10 mouse cellular contexts compared by ENCODE assay signal in genomic region chr7:127342332-127342731, GRCm38 (mm10). TPM values are rescaled to one million over a fixed set of nuclear protein-coding genes. Genes with fewer than 3 reads are reported as not detected.
A peak's percentile ranks its signal among the peaks of the same experiment; 100 is the strongest.
DNase-seq lines count a peak whose midpoint lies in the region; ATAC-seq and TF ChIP-seq lines count a peak whose summit lies in the region.
"Had no signal": no experiment of that assay in that cellular context is flagged by ENCODE, and none has a peak within 500 bp of the region (broad histone marks: within the 10 kb centered on the region; RNA-seq: fewer than 3 reads in every experiment).

No protein-coding gene starts in this region.

- no peak for ATAC-seq in heart, embryonic 11.5 days (replicated peaks; ENCODE audit: insufficient number of reproducible peaks, low FRiP score, low TSS enrichment)
- no peak for ATAC-seq in midbrain, embryonic 14.5 days (ENCODE audit: low FRiP score, low TSS enrichment)
- no peak for ATAC-seq in midbrain, embryonic 13.5 days
- ATAC-seq in activated CD4-positive, CD25-positive, alpha-beta regulatory T cell, adult 4 months = peak; percentile 45
- no peak for ATAC-seq in stomach, postnatal 0 days (ENCODE audit: low FRiP score, low TSS enrichment)
- ATAC-seq in hindbrain, embryonic 16.5 days = no peak

- H3K27ac ChIP-seq in heart, adult 2 months = no peak overlapping the region
- H3K27ac ChIP-seq in heart, embryonic 11.5 days (ENCODE audit: low read depth, low read length) = no peak overlapping the region
- no peak overlapping the region for H3K27ac ChIP-seq in midbrain, embryonic 14.5 days (replicated peaks; ENCODE audit: low read depth, low read length)
- no peak overlapping the region for H3K27ac ChIP-seq in midbrain, embryonic 13.5 days
- no peak overlapping the region for H3K27ac ChIP-seq in stomach, postnatal 0 days (replicated peaks)
- H3K27ac ChIP-seq in hindbrain, embryonic 16.5 days (ENCODE audit: low read depth, low read length) = no peak overlapping the region

- no peak overlapping the region for H3K4me3 ChIP-seq in heart, adult 2 months
- no peak overlapping the region for H3K4me3 ChIP-seq in heart, embryonic 11.5 days (ENCODE audit: low read depth, low read length)
- H3K4me3 ChIP-seq in midbrain, embryonic 14.5 days (replicated peaks; ENCODE audit: low read depth, low read length) = no peak overlapping the region
- H3K4me3 ChIP-seq in midbrain, embryonic 13.5 days (replicated peaks) = no peak overlapping the region
- no peak overlapping the region for H3K4me3 ChIP-seq in stomach, postnatal 0 days (ENCODE audit: low read depth, low read length)
- no peak overlapping the region for H3K4me3 ChIP-seq in hindbrain, embryonic 16.5 days (ENCODE audit: low read length)

- no peaks in the 10 kb centered on the region for H3K9me3 ChIP-seq in heart, embryonic 11.5 days (replicated peaks; ENCODE audit: control insufficient read depth, low read length)
- H3K9me3 ChIP-seq in midbrain, embryonic 14.5 days (ENCODE audit: control insufficient read depth, low read length) = no peaks in the 10 kb centered on the region
- H3K9me3 ChIP-seq in midbrain, embryonic 13.5 days = no peaks in the 10 kb centered on the region
- H3K9me3 ChIP-seq in stomach, postnatal 0 days (ENCODE audit: control insufficient read depth, low read length) = no peaks in the 10 kb centered on the region
- no peaks in the 10 kb centered on the region for H3K9me3 ChIP-seq in hindbrain, embryonic 16.5 days (ENCODE audit: control insufficient read depth, low read length)

- no peak for TF ChIP-seq POLR2A in heart, adult 2 months (IDR thresholded peaks at IDR 0.05; ENCODE audit: insufficient read depth, low read depth, low read length)

- intact Hi-C loops in heart, adult 2 months (cut with DNase I) = no loop called here

- H3K4me1 ChIP-seq in heart, adult 2 months (ENCODE audit: control insufficient read depth, insufficient read depth, low read length) = no peaks in the 10 kb centered on the region
- H3K4me1 ChIP-seq in heart, embryonic 11.5 days (ENCODE audit: control insufficient read depth, insufficient read depth, low read length) = peaks cover 14% of the 10 kb centered on the region
- H3K4me1 ChIP-seq in midbrain, embryonic 14.5 days (ENCODE audit: control insufficient read depth, insufficient read depth, low read length) = peaks cover 14% of the 10 kb centered on the region
- peaks cover 20% of the 10 kb centered on the region for H3K4me1 ChIP-seq in midbrain, embryonic 13.5 days (replicated peaks)
- peaks cover 3% of the 10 kb centered on the region; the same call in 1 of the 2 replicates for H3K4me1 ChIP-seq in stomach, postnatal 0 days (replicated peaks; ENCODE audit: control insufficient read depth, insufficient read depth)
- H3K4me1 ChIP-seq in hindbrain, embryonic 16.5 days (ENCODE audit: control insufficient read depth, insufficient read depth, low read depth, low read length) = peaks cover 20% of the 10 kb centered on the region

- peak; percentile 45 for TF ChIP-seq CTCF in heart, adult 2 months (IDR thresholded peaks at IDR 0.05)
- peak; percentile 63 for TF ChIP-seq CTCF in stomach, postnatal 0 days (IDR thresholded peaks at IDR 0.05; ENCODE audit: low read depth)

- no peak overlapping the region for H3K9ac ChIP-seq in heart, adult 2 months (ENCODE audit: low read depth, low read length)
- H3K9ac ChIP-seq in heart, embryonic 11.5 days (ENCODE audit: low read depth, low read length) = no peak overlapping the region
- H3K9ac ChIP-seq in midbrain, embryonic 14.5 days (replicated peaks; ENCODE audit: low read length) = no peak overlapping the region
- no peak overlapping the region for H3K9ac ChIP-seq in midbrain, embryonic 13.5 days (replicated peaks)
- no peak overlapping the region for H3K9ac ChIP-seq in stomach, postnatal 0 days (ENCODE audit: low read length)
- no peak overlapping the region for H3K9ac ChIP-seq in hindbrain, embryonic 16.5 days (ENCODE audit: low read depth, low read length)

- whole genome bisulfite sequencing in heart, adult 2 months = 55% methylated on average over 4 of the region's 4 CpGs
- WGBS in heart, embryonic 11.5 days (ENCODE audit: insufficient replicate concordance) = 50% methylated on average over 4 of the region's 4 CpGs
- WGBS in midbrain, embryonic 14.5 days = 71% methylated on average over 4 of the region's 4 CpGs
- 73% methylated on average over 4 of the region's 4 CpGs for WGBS in midbrain, embryonic 13.5 days
- 49% methylated on average over 4 of the region's 4 CpGs for WGBS in stomach, postnatal 0 days
- 67% methylated on average over 4 of the region's 4 CpGs for WGBS in hindbrain, embryonic 16.5 days

- no peak for DNase-seq in heart, adult 2 months
- peak; percentile 19 for DNase-seq in midbrain, embryonic 14.5 days
- DNase-seq in stomach, postnatal 0 days (ENCODE audit: low spot score) = no peak
- no peak for DNase-seq in cerebellum, adult 11-12 months
- DNase-seq: embryo, embryonic 11 days; gastrocnemius, postnatal 14 days had no signal

- TF ChIP-seq EP300 in heart, adult 2 months (IDR thresholded peaks at IDR 0.05; ENCODE audit: insufficient read depth, low read depth, low read length) = no peak
- TF ChIP-seq EP300 in stomach, postnatal 0 days (optimal IDR thresholded peaks at IDR 0.05) = no peak

- no peaks in the 10 kb centered on the region for H3K27me3 ChIP-seq in heart, adult 2 months (ENCODE audit: control insufficient read depth, insufficient read depth, low read length)
- H3K27me3 ChIP-seq in heart, embryonic 11.5 days (ENCODE audit: control insufficient read depth, insufficient read depth, low read length) = no peaks in the 10 kb centered on the region
- H3K27me3 ChIP-seq in midbrain, embryonic 14.5 days (ENCODE audit: control insufficient read depth, insufficient read depth, low read length) = no peaks in the 10 kb centered on the region
- H3K27me3 ChIP-seq in midbrain, embryonic 13.5 days = no peaks in the 10 kb centered on the region
- H3K27me3 ChIP-seq in stomach, postnatal 0 days (ENCODE audit: control insufficient read depth, insufficient read depth, low read length) = no peaks in the 10 kb centered on the region
- no peaks in the 10 kb centered on the region for H3K27me3 ChIP-seq in hindbrain, embryonic 16.5 days (replicated peaks; ENCODE audit: control insufficient read depth, insufficient read depth, low read length)

- H3K79me2 ChIP-seq in heart, adult 2 months (replicated peaks; ENCODE audit: control insufficient read depth, insufficient read depth, low read length) = 0 out of 2 replicates have a peak, but pooled peaks cover 2% of the 10 kb centered on the region

- peaks cover 4% of the 10 kb centered on the region for H3K36me3 ChIP-seq in heart, adult 2 months (ENCODE audit: control insufficient read depth, insufficient read depth, low read length)
- peaks cover 12% of the 10 kb centered on the region for H3K36me3 ChIP-seq in heart, embryonic 11.5 days (ENCODE audit: control insufficient read depth, insufficient read depth, low read length)
- H3K36me3 ChIP-seq in midbrain, embryonic 14.5 days (ENCODE audit: control insufficient read depth, insufficient read depth, low read length) = peaks cover 24% of the 10 kb centered on the region
- peaks cover 29% of the 10 kb centered on the region for H3K36me3 ChIP-seq in midbrain, embryonic 13.5 days
- H3K36me3 ChIP-seq in stomach, postnatal 0 days (ENCODE audit: control insufficient read depth, insufficient read depth, low read length) = peaks cover 3% of the 10 kb centered on the region; the same call in 1 of the 2 replicates
- peaks cover 11% of the 10 kb centered on the region for H3K36me3 ChIP-seq in hindbrain, embryonic 16.5 days (ENCODE audit: control insufficient read depth, insufficient read depth, low read length)

- H3K4me2 ChIP-seq in heart, embryonic 11.5 days = no peak overlapping the region
- no peak overlapping the region for H3K4me2 ChIP-seq in midbrain, embryonic 14.5 days (ENCODE audit: low read length)
- H3K4me2 ChIP-seq in midbrain, embryonic 13.5 days (replicated peaks) = no peak overlapping the region
- H3K4me2 ChIP-seq in stomach, postnatal 0 days (replicated peaks; ENCODE audit: low read depth) = no peak overlapping the region
- no peak overlapping the region for H3K4me2 ChIP-seq in hindbrain, embryonic 16.5 days (ENCODE audit: low read length)

RNA-seq across cellular contexts. Expression of gene Zfp768, which starts 3.1 kb away (rescaled TPM):
- total RNA-seq in heart, adult 2 months (2021) = 10 to 100 TPM; 36.5 to 37.2 TPM
- polyA plus RNA-seq in heart, adult 2 months (2012; rRNA removed) = 30.8 and 31.6 TPM in 2 replicates
- polyA plus RNA-seq in heart, embryonic 11.5 days (2014; fragmentation: Nextera tagmentation; extraction: Ambion mirVana) = 4.7 and 6.0 TPM in 2 replicates
- polyA plus RNA-seq in midbrain, embryonic 14.5 days (2014; fragmentation: Nextera tagmentation; extraction: Ambion mirVana) = 5.1 and 12.9 TPM in 2 replicates
- 15.6 and 20.1 TPM in 2 replicates for polyA plus RNA-seq in midbrain, embryonic 13.5 days (2015; fragmentation: Nextera tagmentation; extraction: Ambion mirVana)
- under 1 TPM in 1 of 2 experiments, not detected in 1; 0.19 TPM for polyA plus RNA-seq in activated CD4-positive, CD25-positive, alpha-beta regulatory T cell, adult 4 months (2017; shearing (Covaris generic))
- 9.0 and 11.0 TPM in 2 replicates for polyA plus RNA-seq in stomach, postnatal 0 days (2015; fragmentation: Nextera tagmentation; extraction: Ambion mirVana)
- 16.3 and 17.4 TPM in 2 replicates for polyA plus RNA-seq in hindbrain, embryonic 16.5 days (2015; fragmentation: Nextera tagmentation; extraction: Ambion mirVana)

RNA-seq across cellular contexts. Expression of gene Zfp747, which starts 33.5 kb away (rescaled TPM):
- 1 to 10 TPM; 4.3 to 5.3 TPM for total RNA-seq in heart, adult 2 months (2021)
- 2.9 and 3.9 TPM in 2 replicates for polyA plus RNA-seq in heart, adult 2 months (2012; rRNA removed)
- polyA plus RNA-seq in heart, embryonic 11.5 days (2014; fragmentation: Nextera tagmentation; extraction: Ambion mirVana) = 4.4 and 4.9 TPM in 2 replicates
- polyA plus RNA-seq in midbrain, embryonic 14.5 days (2014; fragmentation: Nextera tagmentation; extraction: Ambion mirVana) = 7.0 and 7.7 TPM in 2 replicates
- 8.4 and 9.3 TPM in 2 replicates for polyA plus RNA-seq in midbrain, embryonic 13.5 days (2015; fragmentation: Nextera tagmentation; extraction: Ambion mirVana)
- 10 to 100 TPM in 1 of 2 experiments, 1 to 10 TPM in 1; 9.9 to 11.2 TPM for polyA plus RNA-seq in activated CD4-positive, CD25-positive, alpha-beta regulatory T cell, adult 4 months (2017; shearing (Covaris generic))
- 4.9 and 5.4 TPM in 2 replicates for polyA plus RNA-seq in stomach, postnatal 0 days (2015; fragmentation: Nextera tagmentation; extraction: Ambion mirVana)
- polyA plus RNA-seq in hindbrain, embryonic 16.5 days (2015; fragmentation: Nextera tagmentation; extraction: Ambion mirVana) = 8.7 and 9.3 TPM in 2 replicates

RNA-seq across cellular contexts. Expression of gene 9130019O22Rik, which starts 44.6 kb away (rescaled TPM):
- total RNA-seq in heart, adult 2 months (2021) = 1 to 10 TPM; 2.3 to 2.4 TPM
- 1.7 and 2.4 TPM in 2 replicates for polyA plus RNA-seq in heart, adult 2 months (2012; rRNA removed)
- polyA plus RNA-seq in heart, embryonic 11.5 days (2014; fragmentation: Nextera tagmentation; extraction: Ambion mirVana) = 3.7 and 5.5 TPM in 2 replicates
- polyA plus RNA-seq in midbrain, embryonic 14.5 days (2014; fragmentation: Nextera tagmentation; extraction: Ambion mirVana) = 5.3 and 6.9 TPM in 2 replicates
- polyA plus RNA-seq in midbrain, embryonic 13.5 days (2015; fragmentation: Nextera tagmentation; extraction: Ambion mirVana) = 5.7 and 6.2 TPM in 2 replicates
- polyA plus RNA-seq in activated CD4-positive, CD25-positive, alpha-beta regulatory T cell, adult 4 months (2017; shearing (Covaris generic)) = 1 to 10 TPM; 7.4 to 8.9 TPM
- polyA plus RNA-seq in stomach, postnatal 0 days (2015; fragmentation: Nextera tagmentation; extraction: Ambion mirVana) = 3.0 and 3.1 TPM in 2 replicates
- 3.9 and 4.5 TPM in 2 replicates for polyA plus RNA-seq in hindbrain, embryonic 16.5 days (2015; fragmentation: Nextera tagmentation; extraction: Ambion mirVana)

RNA-seq across cellular contexts. Expression of gene Itgal, which starts 46.3 kb away (rescaled TPM):
- total RNA-seq in heart, adult 2 months (2021) = 1 to 10 TPM; 1.7 to 2.3 TPM
- 3.0 and 5.0 TPM in 2 replicates for polyA plus RNA-seq in heart, adult 2 months (2012; rRNA removed)
- 0.46 and 0.68 TPM in 2 replicates for polyA plus RNA-seq in heart, embryonic 11.5 days (2014; fragmentation: Nextera tagmentation; extraction: Ambion mirVana)
- 0.22 and 0.39 TPM in 2 replicates for polyA plus RNA-seq in midbrain, embryonic 14.5 days (2014; fragmentation: Nextera tagmentation; extraction: Ambion mirVana)
- polyA plus RNA-seq in midbrain, embryonic 13.5 days (2015; fragmentation: Nextera tagmentation; extraction: Ambion mirVana) = 0.30 TPM in 2 replicates
- polyA plus RNA-seq in activated CD4-positive, CD25-positive, alpha-beta regulatory T cell, adult 4 months (2017; shearing (Covaris generic)) = 100 to 1,000 TPM; 149 to 232 TPM
- polyA plus RNA-seq in stomach, postnatal 0 days (2015; fragmentation: Nextera tagmentation; extraction: Ambion mirVana) = 0.80 and 1.1 TPM in 2 replicates
- polyA plus RNA-seq in hindbrain, embryonic 16.5 days (2015; fragmentation: Nextera tagmentation; extraction: Ambion mirVana) = 0.26 and 0.44 TPM in 2 replicates

RNA-seq across cellular contexts. Expression of gene E430018J23Rik, which starts 51.1 kb away (rescaled TPM):
- 1 to 10 TPM; 3.1 to 4.0 TPM for total RNA-seq in heart, adult 2 months (2021)
- polyA plus RNA-seq in heart, adult 2 months (2012; rRNA removed) = 3.1 and 3.5 TPM in 2 replicates
- polyA plus RNA-seq in heart, embryonic 11.5 days (2014; fragmentation: Nextera tagmentation; extraction: Ambion mirVana) = 4.9 and 5.6 TPM in 2 replicates
- polyA plus RNA-seq in midbrain, embryonic 14.5 days (2014; fragmentation: Nextera tagmentation; extraction: Ambion mirVana) = 5.5 and 6.2 TPM in 2 replicates
- polyA plus RNA-seq in midbrain, embryonic 13.5 days (2015; fragmentation: Nextera tagmentation; extraction: Ambion mirVana) = 5.9 and 8.4 TPM in 2 replicates
- 1 to 10 TPM; 4.0 to 6.1 TPM for polyA plus RNA-seq in activated CD4-positive, CD25-positive, alpha-beta regulatory T cell, adult 4 months (2017; shearing (Covaris generic))
- polyA plus RNA-seq in stomach, postnatal 0 days (2015; fragmentation: Nextera tagmentation; extraction: Ambion mirVana) = 3.3 and 3.9 TPM in 2 replicates
- polyA plus RNA-seq in hindbrain, embryonic 16.5 days (2015; fragmentation: Nextera tagmentation; extraction: Ambion mirVana) = 4.6 and 5.4 TPM in 2 replicates
